Comparison of ENCODE assay signal across 8 mouse cellular contexts in the genomic region with DNA sequence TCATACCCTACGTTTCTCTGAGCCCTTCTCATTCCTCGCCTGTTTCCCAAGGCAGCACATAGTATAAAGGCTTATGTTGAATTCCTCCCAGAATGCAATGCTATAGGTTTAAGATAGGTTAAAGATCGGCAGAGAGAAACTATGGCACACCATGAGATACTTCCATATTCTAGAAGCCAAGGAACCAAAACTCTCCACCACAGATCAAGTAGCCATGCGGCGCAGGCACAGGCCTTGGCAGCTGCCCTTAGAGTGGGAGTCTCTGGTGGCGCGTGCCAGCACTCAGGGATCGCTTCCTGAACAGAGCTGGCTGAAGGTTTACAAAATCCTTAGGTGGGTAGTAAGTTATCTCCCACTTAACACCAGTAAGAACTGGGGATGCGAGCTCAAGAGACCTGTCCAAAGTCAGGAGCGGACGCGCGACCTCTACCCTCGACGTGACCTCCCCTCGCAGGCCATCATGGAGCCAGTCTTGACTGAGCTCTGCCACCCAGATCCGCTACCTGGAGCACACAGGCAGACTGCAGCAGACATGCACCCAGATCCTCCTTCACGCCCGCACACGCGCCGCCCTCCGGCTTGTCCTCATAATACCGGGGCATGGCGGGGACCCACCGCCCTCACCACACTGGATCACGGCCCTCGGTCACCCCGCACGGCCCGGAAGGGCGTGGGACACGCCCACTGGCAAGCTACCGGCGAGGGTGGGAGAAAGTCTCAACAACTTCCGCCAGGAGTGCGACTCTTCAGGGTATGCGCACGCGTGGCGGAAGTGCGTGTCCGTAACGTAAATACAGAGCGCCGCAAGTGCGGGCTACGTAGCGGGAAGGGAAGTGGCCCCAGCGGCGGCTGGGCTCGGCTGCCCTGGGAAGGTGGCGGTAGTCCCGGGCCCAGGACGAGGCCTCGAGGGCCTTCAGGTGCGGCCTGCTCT. TPM values are rescaled to one million over a fixed set of nuclear protein-coding genes. Genes with fewer than 3 reads are reported as not detected.
DNase-seq lines count a peak whose midpoint lies in the region; ATAC-seq and TF ChIP-seq lines count a peak whose summit lies in the region.

A gene (minus strand): TSS at position 738 of the 931 bp plus-strand sequence.
A gene (plus strand): TSS at position 774 of the 931 bp plus-strand sequence.

- peak within 1 kb of the TSS; percentile 89 for H3K4me2 ChIP-seq in kidney, embryonic 14.5 days (replicated peaks; ENCODE audit: low read depth, low read length)
- H3K4me2 ChIP-seq in limb, embryonic 15.5 days = peak within 1 kb of the TSS; percentile 83

- ATAC-seq in kidney, embryonic 14.5 days (ENCODE audit: low FRiP score, low TSS enrichment) = peak; percentile 98
- ATAC-seq in limb, embryonic 15.5 days (ENCODE audit: insufficient number of reproducible peaks, low FRiP score, low TSS enrichment, low read depth) = peak; percentile 96

- H3K27me3 ChIP-seq in kidney, embryonic 14.5 days (ENCODE audit: control insufficient read depth, insufficient read depth, low read length) = no peaks in the 10 kb centered on the region
- H3K27me3 ChIP-seq in limb, embryonic 15.5 days = no peaks in the 10 kb centered on the region

- H3K36me3 ChIP-seq in kidney, embryonic 14.5 days (ENCODE audit: control insufficient read depth, insufficient read depth, low read length) = peaks cover 30% of the 10 kb centered on the region
- H3K36me3 ChIP-seq in limb, embryonic 15.5 days = peaks cover 43% of the 10 kb centered on the region

- H3K9me3 ChIP-seq in kidney, embryonic 14.5 days (ENCODE audit: control insufficient read depth, low read length) = no peaks in the 10 kb centered on the region
- H3K9me3 ChIP-seq in limb, embryonic 15.5 days = no peaks in the 10 kb centered on the region

- peak within 1 kb of the TSS; percentile 89 for H3K4me3 ChIP-seq in bone marrow macrophage, adult 2 months (ENCODE audit: insufficient read depth, low read length)
- H3K4me3 ChIP-seq in embryonic fibroblast, embryonic 13.5 days (ENCODE audit: insufficient read depth, low read length) = peak within 1 kb of the TSS; percentile 87
- peak within 1 kb of the TSS; percentile 79 for H3K4me3 ChIP-seq in kidney, embryonic 14.5 days (ENCODE audit: low read length)
- H3K4me3 ChIP-seq in limb, embryonic 15.5 days = peak within 1 kb of the TSS; percentile 98

- H3K4me1 ChIP-seq in bone marrow macrophage, adult 2 months (ENCODE audit: control insufficient read depth, insufficient read depth, low read length) = peaks cover 22% of the 10 kb centered on the region
- H3K4me1 ChIP-seq in embryonic fibroblast, embryonic 13.5 days (ENCODE audit: control insufficient read depth, insufficient read depth, low read length) = peaks cover 8% of the 10 kb centered on the region
- peaks cover 13% of the 10 kb centered on the region; the same call in 1 of the 2 replicates for H3K4me1 ChIP-seq in kidney, embryonic 14.5 days (ENCODE audit: control insufficient read depth, insufficient read depth, low read length)
- peaks cover 22% of the 10 kb centered on the region for H3K4me1 ChIP-seq in limb, embryonic 15.5 days

- peak within 1 kb of the TSS; percentile 36 for H3K27ac ChIP-seq in bone marrow macrophage, adult 2 months (ENCODE audit: insufficient read depth, low read depth, low read length)
- H3K27ac ChIP-seq in embryonic fibroblast, embryonic 13.5 days (ENCODE audit: insufficient read depth, low read length) = 0 out of 2 replicates have a peak within 1 kb of the TSS, but pooled peaks have one; percentile 2
- H3K27ac ChIP-seq in kidney, embryonic 14.5 days (ENCODE audit: low read depth, low read length) = peak within 1 kb of the TSS; percentile 20; the same call in 1 of the 2 replicates
- H3K27ac ChIP-seq in limb, embryonic 15.5 days = peak within 1 kb of the TSS; percentile 85

- no peak; the same call in 1 of the 2 replicates for TF ChIP-seq POLR2A in bone marrow macrophage, adult 2 months (IDR thresholded peaks at IDR 0.05; ENCODE audit: borderline replicate concordance, low read depth, low read length)
- peak; percentile 78 for TF ChIP-seq POLR2A in embryonic fibroblast, embryonic 13.5 days (IDR thresholded peaks at IDR 0.05; ENCODE audit: low read depth, low read length)

- DNase-seq in A20 (ENCODE audit: low read depth, low spot score) = peak; percentile 97
- peak; percentile 95 to 96 for DNase-seq in heart, adult 9 months (ENCODE audit: low spot score in 2 of 2)
- DNase-seq in monocyte, adult 2 months (ENCODE audit: low read depth in 1 of 2, low spot score in 2 of 2) = peak; percentile 83 to 87
- DNase-seq in spleen, postnatal 36 days (ENCODE audit: low spot score in 2 of 2) = peak; percentile 95 to 96

- H3K9ac ChIP-seq in kidney, embryonic 14.5 days (ENCODE audit: low read depth, low read length) = peak within 1 kb of the TSS; percentile 76
- peak within 1 kb of the TSS; percentile 89 for H3K9ac ChIP-seq in limb, embryonic 15.5 days

- no peak for TF ChIP-seq CTCF in bone marrow macrophage, adult 2 months (IDR thresholded peaks at IDR 0.05; ENCODE audit: low read depth, low read length)
- no peak for TF ChIP-seq CTCF in embryonic fibroblast, embryonic 13.5 days (IDR thresholded peaks at IDR 0.05; ENCODE audit: borderline replicate concordance, insufficient read depth, low read length)

- 4% methylated on average over 57 of the region's 57 CpGs for WGBS in kidney, embryonic 14.5 days
- WGBS in limb, embryonic 15.5 days = 2% methylated on average over 57 of the region's 57 CpGs

RNA-seq across cellular contexts. Expression of the first gene that starts in this region (rescaled TPM):
- polyA plus RNA-seq in bone marrow macrophage, adult 2 months (2012; ENCODE audit: insufficient read depth, insufficient read length, missing spikeins) = 51.7 and 56.2 TPM in 2 replicates
- polyA plus RNA-seq in embryonic fibroblast, embryonic 13.5 days (2011; ENCODE audit: insufficient read length, low read depth, missing spikeins) = 70.2 and 76.7 TPM in 2 replicates
- 29.4 and 58.5 TPM in 2 replicates for polyA plus RNA-seq in kidney, embryonic 14.5 days (2014; fragmentation: Nextera tagmentation; extraction: Ambion mirVana)
- polyA plus RNA-seq in limb, embryonic 15.5 days (2015; fragmentation: Nextera tagmentation; extraction: Ambion mirVana) = 46.1 and 47.1 TPM in 2 replicates

RNA-seq across cellular contexts. Expression of the second gene that starts in this region (rescaled TPM):
- polyA plus RNA-seq in bone marrow macrophage, adult 2 months (2012; ENCODE audit: insufficient read depth, insufficient read length, missing spikeins) = 63.9 and 65.9 TPM in 2 replicates
- polyA plus RNA-seq in embryonic fibroblast, embryonic 13.5 days (2011; ENCODE audit: insufficient read length, low read depth, missing spikeins) = 65.1 and 82.8 TPM in 2 replicates
- polyA plus RNA-seq in kidney, embryonic 14.5 days (2014; fragmentation: Nextera tagmentation; extraction: Ambion mirVana) = 143 and 147 TPM in 2 replicates
- 145 and 150 TPM in 2 replicates for polyA plus RNA-seq in limb, embryonic 15.5 days (2015; fragmentation: Nextera tagmentation; extraction: Ambion mirVana)

Comparison
In these comparisons a context has a peak if more than half of its experiments do, and no peak if none do; other contexts are left out.
1. Peak in every context shown above with its lines: DNase-seq, ATAC-seq, H3K4me3 ChIP-seq and H3K27ac ChIP-seq.
2. H3K27ac ChIP-seq: peak in every context shown above with its lines; median percentile 85 in limb, embryonic 15.5 days; 36 in bone marrow macrophage, adult 2 months; 20 in kidney, embryonic 14.5 days; 2 in embryonic fibroblast, embryonic 13.5 days.